Mouse (Mus musculus): ENCODE results near the gene Ptprf. TPM values are rescaled to one million over a fixed set of nuclear protein-coding genes. Genes with fewer than 3 reads are reported as not detected.
A peak's percentile ranks its signal among the peaks of the same experiment; 100 is the strongest.

The Ptprf gene
- polyA plus RNA-seq, 1 experiment from 2014 or later = 73.4 TPM

DNA sequence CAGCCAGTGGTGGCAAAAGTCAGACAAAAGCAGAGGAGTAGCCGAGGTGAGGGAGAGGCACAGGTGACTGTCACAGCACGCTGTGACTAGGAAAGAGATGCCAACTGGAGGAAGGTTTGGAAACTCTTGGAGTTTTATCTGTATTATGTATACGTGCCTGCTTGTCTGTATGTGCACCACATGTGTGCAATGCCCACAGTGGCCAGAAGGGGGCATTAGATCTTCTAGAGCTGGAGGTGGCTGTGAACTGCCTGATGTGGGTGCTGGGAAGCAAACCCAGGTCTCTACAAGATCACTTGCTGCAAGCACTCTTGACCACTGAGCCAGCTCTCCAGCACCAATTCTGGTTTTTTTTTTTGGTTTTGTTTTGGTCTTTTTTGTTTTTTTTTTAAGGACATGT lies 20.5 kb downstream of the Ptprf start:
- Histone ChIP-seq H3K4me3 (replicated peaks; ENCODE audit: low read depth, low read length) (no peak overlapping the region), H3K9ac (replicated peaks; ENCODE audit: low read length) (no peak overlapping the region), H3K4me2 (ENCODE audit: low read length) (no peak overlapping the region), H3K27ac (replicated peaks; ENCODE audit: low read depth, low read length) (no peak overlapping the region), H3K9me3 (ENCODE audit: control insufficient read depth, low read length) (0 out of 2 replicates have a peak, but pooled peaks cover 4% of the 10 kb centered on the region), H3K27me3 (ENCODE audit: control insufficient read depth, insufficient read depth, low read length) (no peaks in the 10 kb centered on the region), H3K4me1 (ENCODE audit: control insufficient read depth, insufficient read depth, low read length) (peaks cover 32% of the 10 kb centered on the region), H3K36me3 (ENCODE audit: control insufficient read depth, insufficient read depth, low read length) (peaks cover 42% of the 10 kb centered on the region)
- WGBS = 92% methylated on average over 3 of the region's 3 CpGs
- DNase-seq (no peak), ATAC-seq (ENCODE audit: low FRiP score, low TSS enrichment) (no peak)

DNA sequence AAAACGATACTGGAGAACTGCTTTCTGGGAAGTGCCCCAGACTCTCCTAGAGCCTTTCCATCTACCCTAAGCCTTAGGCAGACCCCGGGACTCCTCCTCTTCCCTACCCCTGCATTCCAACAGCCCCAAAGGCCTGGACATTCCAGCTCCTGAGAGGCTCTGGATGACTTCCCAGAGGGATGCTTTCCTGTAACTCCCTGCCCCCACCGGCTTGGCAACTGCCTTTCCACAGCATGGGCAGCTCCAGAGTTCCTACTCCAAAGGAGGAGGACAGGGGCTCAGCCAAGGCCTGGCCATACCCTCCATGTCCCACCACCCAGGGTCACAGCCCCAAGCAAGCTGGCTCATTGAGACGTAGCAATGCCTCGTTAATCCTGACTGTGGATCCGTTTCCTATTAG lies 21.2 kb downstream of the Ptprf start:
- WGBS = 37% methylated on average over 6 of the region's 6 CpGs
- 0 out of 2 replicates have a peak, but pooled peaks cover 4% of the 10 kb centered on the region for H3K9me3 ChIP-seq (ENCODE audit: control insufficient read depth, low read length)
- H3K27ac ChIP-seq (replicated peaks; ENCODE audit: low read depth, low read length) = no peak overlapping the region
- H3K4me1 ChIP-seq (ENCODE audit: control insufficient read depth, insufficient read depth, low read length) = peaks cover 32% of the 10 kb centered on the region
- no peak for DNase-seq
- H3K27me3 ChIP-seq (ENCODE audit: control insufficient read depth, insufficient read depth, low read length) = no peaks in the 10 kb centered on the region
- H3K4me2 ChIP-seq (ENCODE audit: low read length) = no peak overlapping the region
- ATAC-seq (ENCODE audit: low FRiP score, low TSS enrichment) = no peak
- H3K9ac ChIP-seq (replicated peaks; ENCODE audit: low read length) = no peak overlapping the region
- H3K4me3 ChIP-seq (replicated peaks; ENCODE audit: low read depth, low read length) = no peak overlapping the region
- H3K36me3 ChIP-seq (ENCODE audit: control insufficient read depth, insufficient read depth, low read length) = peaks cover 44% of the 10 kb centered on the region

- peaks cover 20% of the 10 kb centered on the region for H3K4me1 ChIP-seq (ENCODE audit: control insufficient read depth, insufficient read depth, low read length)
- no peak overlapping the region for H3K9ac ChIP-seq (replicated peaks; ENCODE audit: low read length)
- no peaks in the 10 kb centered on the region for H3K27me3 ChIP-seq (ENCODE audit: control insufficient read depth, insufficient read depth, low read length)
- 0 out of 2 replicates have a peak, but pooled peaks cover 4% of the 10 kb centered on the region for H3K9me3 ChIP-seq (ENCODE audit: control insufficient read depth, low read length)
- no peak overlapping the region for H3K27ac ChIP-seq (replicated peaks; ENCODE audit: low read depth, low read length)
- no peak overlapping the region for H3K4me3 ChIP-seq (replicated peaks; ENCODE audit: low read depth, low read length)
- WGBS = 77% methylated on average over 14 of the region's 14 CpGs
- no peak for ATAC-seq (ENCODE audit: low FRiP score, low TSS enrichment)
- no peak for DNase-seq
- H3K36me3 ChIP-seq (ENCODE audit: control insufficient read depth, insufficient read depth, low read length) = peaks cover 52% of the 10 kb centered on the region
- H3K4me2 ChIP-seq (ENCODE audit: low read length) = no peak overlapping the region
These were observed 22.6 kb downstream of the Ptprf start for GRCm38 (mm10) chr4:118268429-118269212.

DNA sequence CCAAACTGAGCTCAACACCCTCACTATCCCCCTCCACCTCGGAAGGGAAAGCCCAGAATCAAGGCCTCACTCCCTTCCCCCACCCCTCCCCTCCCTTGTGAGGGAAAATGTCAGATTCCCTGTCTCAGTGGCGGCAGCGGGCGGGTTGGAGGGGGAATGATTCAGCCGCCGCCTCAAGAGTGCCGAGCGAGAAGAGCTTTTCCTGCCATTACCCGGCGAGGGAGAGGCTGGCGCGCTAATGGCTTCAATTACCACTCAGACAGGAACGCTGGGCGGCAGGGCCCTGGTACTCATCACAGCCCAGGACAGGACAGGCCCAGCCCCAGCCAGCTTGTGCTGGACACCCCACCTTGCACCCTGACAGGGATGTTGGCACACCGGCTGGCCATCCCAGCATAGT lies 25.6 kb downstream of the Ptprf start:
- no peaks in the 10 kb centered on the region for H3K9me3 ChIP-seq (ENCODE audit: control insufficient read depth, low read length)
- peaks cover 40% of the 10 kb centered on the region for H3K4me1 ChIP-seq (ENCODE audit: control insufficient read depth, insufficient read depth, low read length)
- ATAC-seq (ENCODE audit: low FRiP score, low TSS enrichment) (no peak), DNase-seq (peak; percentile 74)
- peak overlapping the region; percentile 79 for H3K27ac ChIP-seq (replicated peaks; ENCODE audit: low read depth, low read length)
- H3K4me2 ChIP-seq (ENCODE audit: low read length) = peak overlapping the region; percentile 22; the same call in 1 of the 2 replicates
- WGBS = 31% methylated on average over 15 of the region's 15 CpGs
- H3K36me3 ChIP-seq (ENCODE audit: control insufficient read depth, insufficient read depth, low read length) = peaks cover 35% of the 10 kb centered on the region
- H3K4me3 ChIP-seq (replicated peaks; ENCODE audit: low read depth, low read length) = no peak overlapping the region
- H3K27me3 ChIP-seq (ENCODE audit: control insufficient read depth, insufficient read depth, low read length) = no peaks in the 10 kb centered on the region
- peak overlapping the region; percentile 43; the same call in 1 of the 2 replicates for H3K9ac ChIP-seq (replicated peaks; ENCODE audit: low read length)

GRCm38 (mm10) chr4:118261771-118262473 lies 29.3 kb downstream of the Ptprf start:
- no peaks in the 10 kb centered on the region for H3K27me3 ChIP-seq (ENCODE audit: control insufficient read depth, insufficient read depth, low read length)
- H3K36me3 ChIP-seq (ENCODE audit: control insufficient read depth, insufficient read depth, low read length) = peaks cover 26% of the 10 kb centered on the region
- H3K9ac ChIP-seq (replicated peaks; ENCODE audit: low read length) = no peak overlapping the region; the same call in 1 of the 2 replicates
- no peaks in the 10 kb centered on the region for H3K9me3 ChIP-seq (ENCODE audit: control insufficient read depth, low read length)
- H3K4me2 ChIP-seq (ENCODE audit: low read length) = peak overlapping the region; percentile 89
- 42% methylated on average over 13 of the region's 13 CpGs for WGBS
- H3K4me1 ChIP-seq (ENCODE audit: control insufficient read depth, insufficient read depth, low read length) = peaks cover 48% of the 10 kb centered on the region
- H3K27ac ChIP-seq (replicated peaks; ENCODE audit: low read depth, low read length) = peak overlapping the region; percentile 73
- ATAC-seq (ENCODE audit: low FRiP score, low TSS enrichment) (peak; percentile 44), DNase-seq (peak; percentile 63)
- H3K4me3 ChIP-seq (replicated peaks; ENCODE audit: low read depth, low read length) = no peak overlapping the region

GRCm38 (mm10) chr4:118261291-118261690 lies 29.9 kb downstream of the Ptprf start:
- ATAC-seq (ENCODE audit: low FRiP score, low TSS enrichment) = peak; percentile 5; the same call in 1 of the 2 replicates
- peak overlapping the region; percentile 58 for H3K9ac ChIP-seq (replicated peaks; ENCODE audit: low read length)
- H3K27ac ChIP-seq (replicated peaks; ENCODE audit: low read depth, low read length) = peak overlapping the region; percentile 73
- peak overlapping the region; percentile 89 for H3K4me2 ChIP-seq (ENCODE audit: low read length)
- 21% methylated on average over 5 of the region's 5 CpGs for WGBS
- no peaks in the 10 kb centered on the region for H3K27me3 ChIP-seq (ENCODE audit: control insufficient read depth, insufficient read depth, low read length)
- H3K4me3 ChIP-seq (replicated peaks; ENCODE audit: low read depth, low read length) = peak overlapping the region; percentile 47
- peaks cover 51% of the 10 kb centered on the region for H3K4me1 ChIP-seq (ENCODE audit: control insufficient read depth, insufficient read depth, low read length)
- H3K9me3 ChIP-seq (ENCODE audit: control insufficient read depth, low read length) = no peaks in the 10 kb centered on the region
- H3K36me3 ChIP-seq (ENCODE audit: control insufficient read depth, insufficient read depth, low read length) = peaks cover 32% of the 10 kb centered on the region
- no peak for DNase-seq

GRCm38 (mm10) chr4:118260551-118261267 lies 30.5 kb downstream of the Ptprf start:
- peak; percentile 89 for DNase-seq
- WGBS = under 1% methylated on average over 39 of the region's 39 CpGs
- H3K4me2 ChIP-seq (ENCODE audit: low read length) = peak overlapping the region; percentile 89
- H3K4me1 ChIP-seq (ENCODE audit: control insufficient read depth, insufficient read depth, low read length) = peaks cover 47% of the 10 kb centered on the region
- H3K27me3 ChIP-seq (ENCODE audit: control insufficient read depth, insufficient read depth, low read length) = no peaks in the 10 kb centered on the region
- peak overlapping the region; percentile 73 for H3K27ac ChIP-seq (replicated peaks; ENCODE audit: low read depth, low read length)
- no peaks in the 10 kb centered on the region for H3K9me3 ChIP-seq (ENCODE audit: control insufficient read depth, low read length)
- H3K36me3 ChIP-seq (ENCODE audit: control insufficient read depth, insufficient read depth, low read length) = peaks cover 35% of the 10 kb centered on the region
- ATAC-seq (ENCODE audit: low FRiP score, low TSS enrichment) = peak; percentile 76
- peak overlapping the region; percentile 47 for H3K4me3 ChIP-seq (replicated peaks; ENCODE audit: low read depth, low read length)
- peak overlapping the region; percentile 58 for H3K9ac ChIP-seq (replicated peaks; ENCODE audit: low read length)

DNA sequence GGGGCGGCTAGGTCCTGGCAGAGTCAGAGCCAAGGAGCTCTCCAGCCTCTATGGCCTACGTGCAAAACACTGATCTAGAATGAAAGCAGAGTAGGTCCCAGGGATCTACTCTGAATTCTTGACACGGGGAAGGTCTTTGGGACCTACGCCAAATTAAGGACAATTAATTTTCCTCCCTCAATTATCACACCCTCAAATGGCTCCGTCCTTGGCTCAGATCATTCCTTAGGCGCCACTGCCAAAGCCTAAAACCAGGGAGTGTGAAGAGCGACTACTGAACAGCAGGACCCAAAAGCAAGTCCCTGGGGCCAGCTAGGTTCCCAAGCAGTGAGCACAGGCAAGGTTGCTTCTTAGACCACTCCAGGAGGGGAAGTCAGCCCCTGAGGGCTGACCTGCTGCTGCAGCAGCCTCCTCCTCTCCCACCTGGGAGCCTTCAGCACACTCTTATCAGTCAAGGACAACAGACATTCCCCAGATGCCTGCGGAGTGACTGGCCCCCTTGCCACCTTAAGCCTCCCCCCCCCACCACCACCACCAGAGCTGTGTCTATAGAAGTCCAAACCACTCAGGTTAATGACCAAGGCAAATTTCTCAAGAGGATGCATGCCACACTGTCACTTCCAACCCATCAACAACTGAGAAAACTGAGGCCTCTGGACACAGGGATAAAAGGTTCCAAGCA lies 31.3 kb downstream of the Ptprf start:
- DNase-seq (no peak), ATAC-seq (ENCODE audit: low FRiP score, low TSS enrichment) (no peak)
- no peaks in the 10 kb centered on the region for H3K27me3 ChIP-seq (ENCODE audit: control insufficient read depth, insufficient read depth, low read length)
- peaks cover 39% of the 10 kb centered on the region for H3K4me1 ChIP-seq (ENCODE audit: control insufficient read depth, insufficient read depth, low read length)
- H3K4me3 ChIP-seq (replicated peaks; ENCODE audit: low read depth, low read length) = no peak overlapping the region
- peaks cover 39% of the 10 kb centered on the region for H3K36me3 ChIP-seq (ENCODE audit: control insufficient read depth, insufficient read depth, low read length)
- peak overlapping the region; percentile 89 for H3K4me2 ChIP-seq (ENCODE audit: low read length)
- H3K9ac ChIP-seq (replicated peaks; ENCODE audit: low read length) = 0 out of 2 replicates have a peak overlapping the region, but pooled peaks have one; percentile 58
- peak overlapping the region; percentile 1; the same call in 1 of the 2 replicates for H3K27ac ChIP-seq (replicated peaks; ENCODE audit: low read depth, low read length)
- no peaks in the 10 kb centered on the region for H3K9me3 ChIP-seq (ENCODE audit: control insufficient read depth, low read length)
- WGBS = 73% methylated on average over 8 of the region's 8 CpGs
